10 mouse cellular contexts compared by ENCODE assay signal in genomic region chr4:137945376-137945775, GRCm38 (mm10). TPM values are rescaled to one million over a fixed set of nuclear protein-coding genes. Genes with fewer than 3 reads are reported as not detected.
DNase-seq lines count a peak whose midpoint lies in the region; TF ChIP-seq lines count a peak whose summit lies in the region.
"Had no signal": no experiment of that assay in that cellular context is flagged by ENCODE, and none has a peak within 500 bp of the region (broad histone marks: within the 10 kb centered on the region; RNA-seq: fewer than 3 reads in every experiment).

No protein-coding gene starts in this region.

- no peak overlapping the region for H3K4me3 ChIP-seq in ES-Bruce4 (ENCODE audit: low read depth, low read length)
- H3K4me3 ChIP-seq in cortical plate, adult 2 months (ENCODE audit: insufficient read depth, low read length): no peak overlapping the region
- H3K4me3 ChIP-seq: limb, embryonic 12.5 days had no signal

- TF ChIP-seq CTCF in ES-Bruce4 (IDR thresholded peaks at IDR 0.05; ENCODE audit: low read depth, low read length): peak; percentile 23
- peak; percentile 50 for TF ChIP-seq CTCF in cortical plate, adult 2 months (IDR thresholded peaks at IDR 0.05; ENCODE audit: extremely low read depth, insufficient read depth, low read length)

- no peak overlapping the region for H3K27ac ChIP-seq in ES-Bruce4 (ENCODE audit: insufficient read depth, low read length)
- no peak overlapping the region for H3K27ac ChIP-seq in cortical plate, adult 2 months (ENCODE audit: insufficient read depth, low read length)
- H3K27ac ChIP-seq: limb, embryonic 12.5 days had no signal

- no peak overlapping the region for H3K9ac ChIP-seq in ES-Bruce4 (ENCODE audit: low read depth, poor library complexity, severe bottlenecking)
- H3K9ac ChIP-seq: limb, embryonic 12.5 days had no signal

- no peak for TF ChIP-seq EP300 in ES-Bruce4 (IDR thresholded peaks at IDR 0.05; ENCODE audit: insufficient read depth, low read depth, low read length)

- H3K4me1 ChIP-seq in ES-Bruce4 (ENCODE audit: control insufficient read depth, insufficient read depth, low read length): no peaks in the 10 kb centered on the region
- peaks cover 7% of the 10 kb centered on the region for H3K4me1 ChIP-seq in cortical plate, adult 2 months (ENCODE audit: control insufficient read depth, insufficient read depth, low read length)
- H3K4me1 ChIP-seq: limb, embryonic 12.5 days had no signal

- peak; percentile 28 for DNase-seq in kidney, postnatal 36 days
- no peak for DNase-seq in kidney, adult 9 months
- DNase-seq in A20 (ENCODE audit: low read depth, low spot score): peak; percentile 41
- no peak for DNase-seq in spleen, postnatal 4 days (ENCODE audit: low spot score in 2 of 2)
- no peak for DNase-seq in layer of hippocampus, adult 9-10 months (ENCODE audit: low spot score)
- DNase-seq: gastrocnemius, postnatal 25 days; thymus, postnatal 25 days had no signal

- H3K9me3 ChIP-seq in ES-Bruce4 (replicated peaks; ENCODE audit: control insufficient read depth, insufficient read depth, low read length, poor library complexity, severe bottlenecking): no peaks in the 10 kb centered on the region
- H3K9me3 ChIP-seq: limb, embryonic 12.5 days had no signal

- no peaks in the 10 kb centered on the region for H3K36me3 ChIP-seq in ES-Bruce4 (ENCODE audit: control insufficient read depth, insufficient read depth, low read length, poor library complexity, severe bottlenecking)

- no peaks in the 10 kb centered on the region for H3K27me3 ChIP-seq in ES-Bruce4 (ENCODE audit: control insufficient read depth, insufficient read depth, low read length, poor library complexity, severe bottlenecking)
- H3K27me3 ChIP-seq: limb, embryonic 12.5 days had no signal

- no peak for TF ChIP-seq POLR2A in ES-Bruce4 (IDR thresholded peaks at IDR 0.05; ENCODE audit: insufficient read depth, low read length)
- TF ChIP-seq POLR2A in cortical plate, adult 2 months (IDR thresholded peaks at IDR 0.05; ENCODE audit: extremely low read depth, insufficient read depth, low read length): no peak

RNA-seq across cellular contexts. Expression of gene Eif4g3, which starts 47.4 kb away (rescaled TPM):
- 71.7 TPM in 2 replicates for polyA plus RNA-seq in ES-Bruce4 (2011; ENCODE audit: insufficient read depth, insufficient read length, low read depth, missing spikeins)
- polyA plus RNA-seq in cortical plate, adult 2 months (2012; rRNA removed): 148 and 164 TPM in 2 replicates

Comparison
In these comparisons a context has a peak if more than half of its experiments do, and no peak if none do; other contexts are left out.
1. DNase-seq: peak in kidney, postnatal 36 days (2 of 2) and A20 (single experiment); none in kidney, adult 9 months (single experiment), spleen, postnatal 4 days (0 of 2) and layer of hippocampus, adult 9-10 months (single experiment).